Mouse (Mus musculus) left cerebral cortex, adult 2 months (tissue): ENCODE data around the gene Abr. TPM values are rescaled to one million over a fixed set of nuclear protein-coding genes. Genes with fewer than 3 reads are reported as not detected.

Experiments
- DNase-seq, 2 experiments: peaks; one replicate each; pipeline ENCODE4 v3.0.0; 2021 to 2022; ENCODE audit warnings: low spot score in 2 of 2, mixed read lengths in 1 of 2; ENCODE audit errors: extremely low spot score in 1 of 2
- H3K27ac ChIP-seq: fragments of 200-600 bp; 2 replicates; pipeline ENCODE4 v1.8.1; 2022
- H3K4me3 ChIP-seq: fragments of 200-600 bp; 2 replicates; pipeline ENCODE4 v1.8.1; 2022
- CTCF ChIP-seq: fragments of 200-600 bp; IDR thresholded peaks from 2 replicates; pipeline ENCODE4 v1.8.1; 2022; ENCODE audit warnings: antibody characterized with exemption, mild to moderate bottlenecking, moderate library complexity
- intact Hi-C: fragments of 180-260 bp; cut with DNase I; formaldehyde crosslinking; loops from one replicate; pipeline ENCODE4 v1.15.1; 2025
- total RNA-seq, 2 experiments: library from RNA; stranded (reverse); gene quantifications; 2 replicates each; pipeline ENCODE4 v1.2.3; 2021

Abr gene
- total RNA-seq, 2 experiments from 2014 or later, result 436 to 450 TPM

- no peak for DNase-seq
- no peak for TF ChIP-seq CTCF
- intact Hi-C loops, result no loop called here
- Histone ChIP-seq H3K4me3 (no peak overlapping the region), H3K27ac (peak overlapping the region; percentile 21)
Measured at GRCm38 (mm10) chr11:76482183-76482582, 139.9 kb downstream of the Abr start.

- no peak overlapping the region for H3K4me3 ChIP-seq
- intact Hi-C loops, result no loop called here
Measured at GRCm38 (mm10) chr11:76479729-76480128, 142.4 kb downstream of the Abr start.

GRCm38 (mm10) chr11:76478676-76479655, 143.1 kb downstream of the Abr start:
- intact Hi-C loops, result no loop called here
- Histone ChIP-seq H3K27ac (no peak overlapping the region), H3K4me3 (no peak overlapping the region)
- no peak for DNase-seq
- TF ChIP-seq CTCF, result no peak

More at GRCm38 (mm10) chr11:76479729-76480128, 142.4 kb downstream of the Abr start:
- no peak overlapping the region for H3K27ac ChIP-seq
- no peak for TF ChIP-seq CTCF
- DNase-seq, result no peak

- TF ChIP-seq CTCF, result no peak
- H3K27ac ChIP-seq, result no peak overlapping the region
- no peak for DNase-seq
- intact Hi-C loops, result no loop called here
- H3K4me3 ChIP-seq, result no peak overlapping the region
Measured at GRCm38 (mm10) chr11:76477095-76477525, 145.0 kb downstream of the Abr start.

- H3K4me3 ChIP-seq, result no peak overlapping the region
- intact Hi-C loops, result no loop called here
- H3K27ac ChIP-seq, result no peak overlapping the region
- DNase-seq, result no peak
- no peak for TF ChIP-seq CTCF
Measured at GRCm38 (mm10) chr11:76476376-76477094, 145.6 kb downstream of the Abr start.

- Histone ChIP-seq H3K4me3 (no peak overlapping the region), H3K27ac (no peak overlapping the region)
- intact Hi-C loops, result no loop called here
- no peak for DNase-seq
- no peak for TF ChIP-seq CTCF
Measured at GRCm38 (mm10) chr11:76472617-76473016, 149.5 kb downstream of the Abr start.

- peak overlapping the region; percentile 15; the same call in 1 of the 2 replicates for H3K27ac ChIP-seq
- no peak for DNase-seq
- intact Hi-C loops, result no loop called here
Measured at GRCm38 (mm10) chr11:76469311-76469998, 152.7 kb downstream of the Abr start.

GRCm38 (mm10) chr11:76468347-76468746, 153.8 kb downstream of the Abr start:
- no peak overlapping the region for H3K4me3 ChIP-seq
- intact Hi-C loops, result no loop called here
- DNase-seq, result peak; percentile 54 to 61
- no peak overlapping the region for H3K27ac ChIP-seq
- no peak for TF ChIP-seq CTCF

More at GRCm38 (mm10) chr11:76469311-76469998, 152.7 kb downstream of the Abr start:
- no peak overlapping the region for H3K4me3 ChIP-seq
- TF ChIP-seq CTCF, result no peak

- no peak for TF ChIP-seq CTCF
- no peak for DNase-seq
- Histone ChIP-seq H3K27ac (no peak overlapping the region), H3K4me3 (no peak overlapping the region)
- intact Hi-C loops, result no loop called here
Measured at GRCm38 (mm10) chr11:76467487-76468005, 154.6 kb downstream of the Abr start.

GRCm38 (mm10) chr11:76467073-76467472, 155.0 kb downstream of the Abr start:
- no peak overlapping the region for H3K4me3 ChIP-seq
- intact Hi-C loops, result no loop called here

GRCm38 (mm10) chr11:76465879-76466278, 156.2 kb downstream of the Abr start:
- intact Hi-C loops, result no loop called here
- DNase-seq, result no peak
- H3K27ac ChIP-seq, result no peak overlapping the region
- no peak overlapping the region for H3K4me3 ChIP-seq
- no peak for TF ChIP-seq CTCF

More at GRCm38 (mm10) chr11:76467073-76467472, 155.0 kb downstream of the Abr start:
- H3K27ac ChIP-seq, result no peak overlapping the region
- DNase-seq, result no peak
- TF ChIP-seq CTCF, result no peak
